Mouse (Mus musculus) megakaryocyte, adult 5-6 weeks (primary cell): ENCODE measurements around the gene Efhd2. TPM values are rescaled to one million over a fixed set of nuclear protein-coding genes. Genes with fewer than 3 reads are reported as not detected.

Experiments used
- ATAC-seq: 2 replicates; pipeline ENCODE4 v1.8.0; 2016; ENCODE audit warnings: mild to moderate bottlenecking, inconsistent platforms; ENCODE audit not compliant: poor library complexity, severe bottlenecking
- total RNA-seq, 2 experiments: library from RNA; stranded (forward) in 1 of 2; stranded (reverse) in 1 of 2; fragments of 153-499, 151-499 nt in 1 of 2; fragments of 221-1000, 200-1000 nt in 1 of 2; gene quantifications; 2 replicates each; pipeline versions ENCODE4 v1.2.3 to v1.2.4; 2015 to 2017

Gene Efhd2
- 77.1 and 79.0 TPM in 2 replicates for total RNA-seq (2015)
- 79.7 and 97.2 TPM in 2 replicates for total RNA-seq (2017)

GRCm38 (mm10) chr4:141874601-141875460 lies at the start of gene Efhd2:
Gene Efhd2, minus strand, starts transcription at chr4:141874920.
- peak; percentile 76 for ATAC-seq

- no peak for ATAC-seq
Observed at GRCm38 (mm10) chr4:141923961-141924360, 49.2 kb upstream of the Efhd2 start.

GRCm38 (mm10) chr4:141920391-141920790 lies 45.7 kb upstream of the Efhd2 start:
- no peak for ATAC-seq

GRCm38 (mm10) chr4:141917735-141918419 lies 43.2 kb upstream of the Efhd2 start:
- peak; percentile 75 for ATAC-seq

- ATAC-seq: no peak
Observed at GRCm38 (mm10) chr4:141914040-141914439, 39.3 kb upstream of the Efhd2 start.

- no peak for ATAC-seq
Observed at GRCm38 (mm10) chr4:141913201-141913993, 38.7 kb upstream of the Efhd2 start.

GRCm38 (mm10) chr4:141904710-141905109 lies 30.0 kb upstream of the Efhd2 start:
- ATAC-seq: no peak

GRCm38 (mm10) chr4:141902479-141902858 lies 27.7 kb upstream of the Efhd2 start:
- ATAC-seq: no peak

- no peak for ATAC-seq
Observed at GRCm38 (mm10) chr4:141901711-141902478, 27.2 kb upstream of the Efhd2 start.

GRCm38 (mm10) chr4:141900421-141900820 lies 25.7 kb upstream of the Efhd2 start:
- ATAC-seq: no peak

GRCm38 (mm10) chr4:141899936-141900335 lies 25.2 kb upstream of the Efhd2 start:
- no peak for ATAC-seq

- no peak for ATAC-seq
Observed at GRCm38 (mm10) chr4:141898905-141899304, 24.2 kb upstream of the Efhd2 start.

- no peak for ATAC-seq
Observed at GRCm38 (mm10) chr4:141897838-141898237, 23.1 kb upstream of the Efhd2 start.

GRCm38 (mm10) chr4:141897225-141897624 lies 22.5 kb upstream of the Efhd2 start:
- no peak for ATAC-seq

- no peak for ATAC-seq
Observed at GRCm38 (mm10) chr4:141895772-141896171, 21.1 kb upstream of the Efhd2 start.

- ATAC-seq: no peak
Observed at GRCm38 (mm10) chr4:141893157-141893784, 18.6 kb upstream of the Efhd2 start.

GRCm38 (mm10) chr4:141886385-141886968 lies 11.8 kb upstream of the Efhd2 start:
- ATAC-seq: no peak

GRCm38 (mm10) chr4:141885451-141885850 lies 10.7 kb upstream of the Efhd2 start:
- ATAC-seq: no peak

GRCm38 (mm10) chr4:141882858-141883257 lies 8.1 kb upstream of the Efhd2 start:
- ATAC-seq: no peak

GRCm38 (mm10) chr4:141881950-141882349 lies 7.2 kb upstream of the Efhd2 start:
- no peak for ATAC-seq
